Mouse (Mus musculus): ENCODE results near the gene Them7. TPM values are rescaled to one million over a fixed set of nuclear protein-coding genes. Genes with fewer than 3 reads are reported as not detected.
A peak's percentile ranks its signal among the peaks of the same experiment; 100 is the strongest.

Gene Them7
- polyA plus RNA-seq, 1 experiment = not detected

GRCm38 (mm10) chr2:105230333-105230732, 6.2 kb downstream of the Them7 start:
- Histone ChIP-seq H3K4me3 (ENCODE audit: insufficient read depth, low read length) (no peak overlapping the region), H3K4me1 (ENCODE audit: control insufficient read depth, insufficient read depth, low read length) (no peaks in the 10 kb centered on the region), H3K27ac (ENCODE audit: insufficient read depth, low read length) (no peak overlapping the region)
- TF ChIP-seq POLR2A (IDR thresholded peaks at IDR 0.05; ENCODE audit: extremely low read depth, insufficient read depth, low read length) (no peak), CTCF (IDR thresholded peaks at IDR 0.05; ENCODE audit: extremely low read depth, insufficient read depth, low read length) (peak; percentile 69)

DNA sequence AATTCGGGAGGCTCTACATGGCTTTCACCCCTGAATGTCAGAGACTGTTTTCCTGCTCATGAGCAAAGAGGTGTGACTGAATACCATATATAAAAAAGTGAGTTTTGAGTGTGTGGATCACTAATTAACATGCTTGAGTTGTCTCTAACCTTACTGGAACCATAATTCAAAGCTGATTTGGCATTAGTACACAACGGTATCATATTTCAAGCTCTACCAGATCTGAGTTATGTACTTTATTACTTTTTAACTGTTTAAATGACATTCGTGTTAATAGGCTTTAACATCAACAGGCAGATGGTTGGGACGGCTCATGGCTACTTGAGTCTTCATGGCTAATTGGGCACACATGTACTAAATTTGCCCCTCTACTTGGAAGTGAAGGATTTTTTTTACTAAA, 8.3 kb downstream of the Them7 start:
- Histone ChIP-seq H3K4me3 (ENCODE audit: insufficient read depth, low read length) (no peak overlapping the region), H3K27ac (ENCODE audit: insufficient read depth, low read length) (no peak overlapping the region), H3K4me1 (ENCODE audit: control insufficient read depth, insufficient read depth, low read length) (no peaks in the 10 kb centered on the region)
- TF ChIP-seq POLR2A (IDR thresholded peaks at IDR 0.05; ENCODE audit: extremely low read depth, insufficient read depth, low read length) (no peak), CTCF (IDR thresholded peaks at IDR 0.05; ENCODE audit: extremely low read depth, insufficient read depth, low read length) (no peak)

DNA sequence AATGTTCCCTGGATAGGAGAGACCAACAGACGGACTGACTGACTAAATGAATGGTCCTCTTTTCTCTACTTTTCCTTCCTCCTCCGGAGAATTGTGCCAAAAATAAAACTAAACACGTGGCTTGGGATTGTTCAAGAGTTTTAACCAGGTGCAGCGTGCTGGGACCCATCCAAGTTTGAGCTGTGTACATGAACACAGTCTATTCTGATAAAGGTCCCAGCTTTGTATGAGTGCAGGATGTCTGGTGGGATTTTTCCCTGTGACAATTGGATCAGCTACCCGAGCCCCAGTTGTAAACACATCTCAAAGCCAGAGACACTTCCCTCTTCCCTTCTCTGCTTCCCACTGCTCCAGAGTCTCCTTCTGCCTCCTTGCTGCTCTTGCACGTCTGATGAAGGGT, 10.2 kb downstream of the Them7 start:
- Histone ChIP-seq H3K4me3 (ENCODE audit: insufficient read depth, low read length) (no peak overlapping the region), H3K4me1 (ENCODE audit: control insufficient read depth, insufficient read depth, low read length) (no peaks in the 10 kb centered on the region)
- TF ChIP-seq POLR2A (IDR thresholded peaks at IDR 0.05; ENCODE audit: extremely low read depth, insufficient read depth, low read length) (no peak), CTCF (IDR thresholded peaks at IDR 0.05; ENCODE audit: extremely low read depth, insufficient read depth, low read length) (no peak)

DNA sequence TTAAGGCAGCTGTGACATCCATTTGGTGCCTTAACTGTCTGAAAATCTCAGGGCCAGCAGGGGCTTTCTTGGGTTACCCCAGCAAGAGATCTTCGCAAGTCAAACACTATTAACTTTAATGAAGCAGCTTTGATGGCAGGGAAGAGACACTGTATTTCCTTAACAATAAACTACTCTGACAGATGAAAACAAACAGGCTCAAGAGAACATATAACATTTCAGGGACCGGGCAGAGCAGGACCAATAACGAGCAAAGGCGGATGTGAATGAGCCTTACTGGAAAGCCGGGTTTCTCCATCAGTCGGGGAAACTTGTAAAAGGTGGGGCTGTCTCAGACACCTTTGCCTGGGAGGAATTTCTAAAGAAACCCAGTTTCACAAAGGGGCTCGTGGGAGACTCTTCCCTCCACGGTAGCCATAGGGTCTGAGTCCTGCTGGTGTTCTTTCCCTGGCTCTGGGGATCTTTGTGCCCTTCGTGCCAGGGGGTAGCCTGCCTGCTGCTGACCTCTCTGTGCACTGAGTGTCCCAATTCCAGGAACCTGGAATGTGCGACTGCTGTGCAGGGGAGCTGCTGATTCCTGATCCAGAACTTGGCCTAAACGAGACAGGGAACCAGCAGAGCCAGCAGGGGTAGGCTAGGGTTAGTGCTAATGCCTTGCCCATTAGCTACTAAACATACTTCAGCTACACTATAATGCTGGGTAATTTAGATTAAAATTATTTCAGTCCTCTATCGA, 11.4 kb downstream of the Them7 start:
- H3K4me1 ChIP-seq (ENCODE audit: control insufficient read depth, insufficient read depth, low read length) = no peaks in the 10 kb centered on the region
- H3K4me3 ChIP-seq (ENCODE audit: insufficient read depth, low read length) = no peak overlapping the region
- TF ChIP-seq CTCF (IDR thresholded peaks at IDR 0.05; ENCODE audit: extremely low read depth, insufficient read depth, low read length) (no peak), POLR2A (IDR thresholded peaks at IDR 0.05; ENCODE audit: extremely low read depth, insufficient read depth, low read length) (no peak)
- no peak overlapping the region for H3K27ac ChIP-seq (ENCODE audit: insufficient read depth, low read length)

More for the DNA sequence above, 10.2 kb downstream of the Them7 start:
- H3K27ac ChIP-seq (ENCODE audit: insufficient read depth, low read length) = no peak overlapping the region

DNA sequence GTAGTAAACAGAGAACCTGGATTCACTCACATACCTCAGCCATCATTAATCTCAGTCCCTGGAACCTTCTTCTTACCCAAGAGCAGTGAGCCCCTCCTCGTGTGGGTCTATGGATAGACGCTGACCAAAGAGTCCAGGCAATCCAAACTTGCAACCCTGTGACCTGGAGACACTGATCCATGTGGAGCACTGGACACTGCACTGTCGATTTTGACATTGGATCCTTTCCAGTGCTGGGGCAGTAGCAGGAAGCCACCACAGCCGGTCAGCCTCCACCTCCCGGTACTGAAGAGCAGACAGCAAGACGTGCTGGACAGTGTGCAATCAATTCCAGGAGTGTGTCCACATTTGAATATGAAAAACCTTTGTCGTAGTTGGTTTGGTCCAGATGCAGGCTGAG, 13.3 kb downstream of the Them7 start:
- Histone ChIP-seq H3K27ac (ENCODE audit: insufficient read depth, low read length) (no peak overlapping the region), H3K4me1 (ENCODE audit: control insufficient read depth, insufficient read depth, low read length) (no peaks in the 10 kb centered on the region), H3K4me3 (ENCODE audit: insufficient read depth, low read length) (no peak overlapping the region)
- TF ChIP-seq POLR2A (IDR thresholded peaks at IDR 0.05; ENCODE audit: extremely low read depth, insufficient read depth, low read length) = no peak
- TF ChIP-seq CTCF (IDR thresholded peaks at IDR 0.05; ENCODE audit: extremely low read depth, insufficient read depth, low read length) = no peak

- no peak overlapping the region for H3K4me3 ChIP-seq (ENCODE audit: insufficient read depth, low read length)
- no peak for TF ChIP-seq CTCF (IDR thresholded peaks at IDR 0.05; ENCODE audit: extremely low read depth, insufficient read depth, low read length)
- TF ChIP-seq POLR2A (IDR thresholded peaks at IDR 0.05; ENCODE audit: extremely low read depth, insufficient read depth, low read length) = no peak
- H3K4me1 ChIP-seq (ENCODE audit: control insufficient read depth, insufficient read depth, low read length) = no peaks in the 10 kb centered on the region
- no peak overlapping the region for H3K27ac ChIP-seq (ENCODE audit: insufficient read depth, low read length)
Observed at GRCm38 (mm10) chr2:105237841-105238240, 13.7 kb downstream of the Them7 start.

- Histone ChIP-seq H3K4me3 (ENCODE audit: insufficient read depth, low read length) (no peak overlapping the region), H3K27ac (ENCODE audit: insufficient read depth, low read length) (no peak overlapping the region), H3K4me1 (ENCODE audit: control insufficient read depth, insufficient read depth, low read length) (no peaks in the 10 kb centered on the region)
- no peak for TF ChIP-seq POLR2A (IDR thresholded peaks at IDR 0.05; ENCODE audit: extremely low read depth, insufficient read depth, low read length)
- TF ChIP-seq CTCF (IDR thresholded peaks at IDR 0.05; ENCODE audit: extremely low read depth, insufficient read depth, low read length) = peak; percentile 59
Observed at GRCm38 (mm10) chr2:105238775-105239174, 14.7 kb downstream of the Them7 start.

DNA sequence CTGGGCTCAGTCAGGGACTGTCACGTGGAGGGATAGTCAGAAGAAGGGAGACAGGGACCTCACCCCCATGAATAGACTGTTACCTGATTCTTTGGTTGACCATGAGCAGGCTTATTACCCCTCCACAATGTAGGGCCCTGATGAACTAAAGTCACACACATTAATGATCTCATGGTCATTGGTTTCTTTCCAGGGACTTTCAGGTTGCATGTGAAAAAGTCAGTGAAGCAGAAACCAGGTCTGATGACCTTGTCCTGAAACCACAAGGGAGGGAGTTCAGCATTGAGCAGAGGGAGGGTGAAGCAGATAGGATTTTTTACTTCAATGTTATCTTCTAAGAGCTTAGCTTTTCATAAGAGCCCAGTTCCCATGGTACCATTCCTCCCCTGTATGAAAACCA, 16.5 kb downstream of the Them7 start:
- Histone ChIP-seq H3K4me1 (ENCODE audit: control insufficient read depth, insufficient read depth, low read length) (no peaks in the 10 kb centered on the region), H3K27ac (ENCODE audit: insufficient read depth, low read length) (no peak overlapping the region), H3K4me3 (ENCODE audit: insufficient read depth, low read length) (no peak overlapping the region)
- TF ChIP-seq POLR2A (IDR thresholded peaks at IDR 0.05; ENCODE audit: extremely low read depth, insufficient read depth, low read length) (no peak), CTCF (IDR thresholded peaks at IDR 0.05; ENCODE audit: extremely low read depth, insufficient read depth, low read length) (no peak)

- H3K4me3 ChIP-seq (ENCODE audit: insufficient read depth, low read length) = no peak overlapping the region
- TF ChIP-seq POLR2A (IDR thresholded peaks at IDR 0.05; ENCODE audit: extremely low read depth, insufficient read depth, low read length) (no peak), CTCF (IDR thresholded peaks at IDR 0.05; ENCODE audit: extremely low read depth, insufficient read depth, low read length) (no peak)
- H3K27ac ChIP-seq (ENCODE audit: insufficient read depth, low read length) = no peak overlapping the region
- H3K4me1 ChIP-seq (ENCODE audit: control insufficient read depth, insufficient read depth, low read length) = no peaks in the 10 kb centered on the region
Observed at GRCm38 (mm10) chr2:105242940-105243339, 18.8 kb downstream of the Them7 start.

GRCm38 (mm10) chr2:105244733-105245132, 20.6 kb downstream of the Them7 start:
- Histone ChIP-seq H3K4me1 (ENCODE audit: control insufficient read depth, insufficient read depth, low read length) (no peaks in the 10 kb centered on the region), H3K4me3 (ENCODE audit: insufficient read depth, low read length) (no peak overlapping the region), H3K27ac (ENCODE audit: insufficient read depth, low read length) (no peak overlapping the region)
- no peak for TF ChIP-seq POLR2A (IDR thresholded peaks at IDR 0.05; ENCODE audit: extremely low read depth, insufficient read depth, low read length)
- no peak for TF ChIP-seq CTCF (IDR thresholded peaks at IDR 0.05; ENCODE audit: extremely low read depth, insufficient read depth, low read length)

All from cortical plate, adult 2 months (tissue).